Mouse (Mus musculus): ENCODE measurements around the gene Ttc17. TPM values are rescaled to one million over a fixed set of nuclear protein-coding genes. Genes with fewer than 3 reads are reported as not detected.

Ttc17 gene
- polyA plus RNA-seq (2015; fragmentation: Nextera tagmentation; extraction: Ambion mirVana) = 5.5 and 6.1 TPM in 2 replicates

- ATAC-seq (ENCODE audit: low read depth) (peak; percentile 99), DNase-seq (peak; percentile 87)
- peak within 1 kb of the TSS; percentile 86 for H3K4me2 ChIP-seq
- H3K36me3 ChIP-seq = peaks cover 11% of the 10 kb centered on the region
- H3K9me3 ChIP-seq (replicated peaks) = no peaks in the 10 kb centered on the region
- peaks cover 43% of the 10 kb centered on the region for H3K4me1 ChIP-seq (replicated peaks)
- H3K27ac ChIP-seq = peak within 1 kb of the TSS; percentile 79
- H3K4me3 ChIP-seq (replicated peaks) = peak within 1 kb of the TSS; percentile 96
- no peaks in the 10 kb centered on the region for H3K27me3 ChIP-seq
- peak within 1 kb of the TSS; percentile 93 for H3K9ac ChIP-seq
- under 1% methylated on average over 68 of the region's 77 CpGs for WGBS (ENCODE audit: insufficient replicate concordance)
Observed at GRCm38 (mm10) chr2:94406083-94406957, at the start of gene Ttc17. Gene Ttc17 (minus strand): TSS chr2:94406689.

GRCm38 (mm10) chr2:94449643-94450042, 43.2 kb upstream of the Ttc17 start:
- H3K36me3 ChIP-seq = no peaks in the 10 kb centered on the region
- no peak overlapping the region for H3K4me3 ChIP-seq (replicated peaks)
- H3K27me3 ChIP-seq = no peaks in the 10 kb centered on the region
- H3K9me3 ChIP-seq (replicated peaks) = no peaks in the 10 kb centered on the region
- DNase-seq (no peak), ATAC-seq (ENCODE audit: low read depth) (no peak)
- H3K27ac ChIP-seq = no peak overlapping the region
- WGBS (ENCODE audit: insufficient replicate concordance) = 63% methylated on average over 8 of the region's 8 CpGs
- no peak overlapping the region for H3K4me2 ChIP-seq
- H3K4me1 ChIP-seq (replicated peaks) = no peaks in the 10 kb centered on the region
- no peak overlapping the region for H3K9ac ChIP-seq

GRCm38 (mm10) chr2:94436952-94437351, 30.5 kb upstream of the Ttc17 start:
- H3K9me3 ChIP-seq (replicated peaks) = no peaks in the 10 kb centered on the region
- H3K36me3 ChIP-seq = no peaks in the 10 kb centered on the region
- ATAC-seq (ENCODE audit: low read depth) = peak; percentile 28
- no peak for DNase-seq
- peak overlapping the region; percentile 84 for H3K27ac ChIP-seq
- no peaks in the 10 kb centered on the region for H3K27me3 ChIP-seq
- peak overlapping the region; percentile 98 for H3K4me3 ChIP-seq (replicated peaks)
- peak overlapping the region; percentile 96 for H3K9ac ChIP-seq
- H3K4me2 ChIP-seq = peak overlapping the region; percentile 84
- under 1% methylated on average over 10 of the region's 10 CpGs for WGBS (ENCODE audit: insufficient replicate concordance)
- peaks cover 48% of the 10 kb centered on the region for H3K4me1 ChIP-seq (replicated peaks)

GRCm38 (mm10) chr2:94435481-94435880, 29.0 kb upstream of the Ttc17 start:
- Histone ChIP-seq H3K27me3 (no peaks in the 10 kb centered on the region), H3K4me1 (replicated peaks) (peaks cover 63% of the 10 kb centered on the region), H3K9me3 (replicated peaks) (no peaks in the 10 kb centered on the region), H3K9ac (peak overlapping the region; percentile 96), H3K4me2 (peak overlapping the region; percentile 84), H3K27ac (peak overlapping the region; percentile 84), H3K4me3 (replicated peaks) (peak overlapping the region; percentile 98), H3K36me3 (0 out of 2 replicates have a peak, but pooled peaks cover 6% of the 10 kb centered on the region)
- WGBS (ENCODE audit: insufficient replicate concordance) = 78% methylated on average over 7 of the region's 7 CpGs
- DNase-seq = no peak
- no peak for ATAC-seq (ENCODE audit: low read depth)

- no peak overlapping the region for H3K4me3 ChIP-seq (replicated peaks)
- DNase-seq (peak; percentile 25), ATAC-seq (ENCODE audit: low read depth) (0 out of 2 replicates have a peak, but pooled peaks have one; percentile 19)
- H3K27ac ChIP-seq = no peak overlapping the region
- H3K36me3 ChIP-seq = 0 out of 2 replicates have a peak, but pooled peaks cover 6% of the 10 kb centered on the region
- H3K27me3 ChIP-seq = no peaks in the 10 kb centered on the region
- peaks cover 63% of the 10 kb centered on the region for H3K4me1 ChIP-seq (replicated peaks)
- WGBS (ENCODE audit: insufficient replicate concordance) = 68% methylated on average over 1 of the region's 1 CpGs
- H3K9ac ChIP-seq = 0 out of 2 replicates have a peak overlapping the region, but pooled peaks have one; percentile 96
- H3K4me2 ChIP-seq = peak overlapping the region; percentile 84; the same call in 1 of the 2 replicates
- H3K9me3 ChIP-seq (replicated peaks) = no peaks in the 10 kb centered on the region
Observed at GRCm38 (mm10) chr2:94434833-94435232, 28.3 kb upstream of the Ttc17 start.

GRCm38 (mm10) chr2:94432214-94432613, 25.7 kb upstream of the Ttc17 start:
- DNase-seq (no peak), ATAC-seq (ENCODE audit: low read depth) (0 out of 2 replicates have a peak, but pooled peaks have one; percentile 20)
- Histone ChIP-seq H3K36me3 (peaks cover 17% of the 10 kb centered on the region), H3K4me3 (replicated peaks) (no peak overlapping the region), H3K4me1 (replicated peaks) (peaks cover 60% of the 10 kb centered on the region), H3K4me2 (peak overlapping the region; percentile 29; the same call in 1 of the 2 replicates), H3K9me3 (replicated peaks) (no peaks in the 10 kb centered on the region), H3K27ac (no peak overlapping the region), H3K27me3 (no peaks in the 10 kb centered on the region), H3K9ac (no peak overlapping the region)
- 22% methylated on average over 2 of the region's 2 CpGs for WGBS (ENCODE audit: insufficient replicate concordance)

- no peak overlapping the region for H3K4me2 ChIP-seq
- DNase-seq = no peak
- ATAC-seq (ENCODE audit: low read depth) = no peak
- no peak overlapping the region for H3K27ac ChIP-seq
- H3K4me3 ChIP-seq (replicated peaks) = no peak overlapping the region
- H3K9ac ChIP-seq = no peak overlapping the region
- H3K4me1 ChIP-seq (replicated peaks) = peaks cover 30% of the 10 kb centered on the region
- H3K36me3 ChIP-seq = peaks cover 54% of the 10 kb centered on the region
- H3K9me3 ChIP-seq (replicated peaks) = no peaks in the 10 kb centered on the region
- 93% methylated on average over 1 of the region's 1 CpGs for WGBS (ENCODE audit: insufficient replicate concordance)
- no peaks in the 10 kb centered on the region for H3K27me3 ChIP-seq
Observed at GRCm38 (mm10) chr2:94428456-94428855, 22.0 kb upstream of the Ttc17 start.

- no peak for DNase-seq
- Histone ChIP-seq H3K9me3 (replicated peaks) (no peaks in the 10 kb centered on the region), H3K9ac (peak overlapping the region; percentile 93), H3K4me2 (peak overlapping the region; percentile 86), H3K4me3 (replicated peaks) (peak overlapping the region; percentile 96), H3K4me1 (replicated peaks) (peaks cover 37% of the 10 kb centered on the region), H3K36me3 (peaks cover 20% of the 10 kb centered on the region), H3K27me3 (no peaks in the 10 kb centered on the region), H3K27ac (peak overlapping the region; percentile 79)
- no peak for ATAC-seq (ENCODE audit: low read depth)
- WGBS (ENCODE audit: insufficient replicate concordance) = 19% methylated on average over 3 of the region's 3 CpGs
Observed at GRCm38 (mm10) chr2:94407441-94407840, 952 bp upstream of the Ttc17 start.

- Histone ChIP-seq H3K9me3 (replicated peaks) (no peaks in the 10 kb centered on the region), H3K4me3 (replicated peaks) (peak overlapping the region; percentile 96), H3K27ac (peak overlapping the region; percentile 79), H3K36me3 (peaks cover 16% of the 10 kb centered on the region), H3K27me3 (no peaks in the 10 kb centered on the region), H3K4me2 (peak overlapping the region; percentile 86), H3K4me1 (replicated peaks) (peaks cover 39% of the 10 kb centered on the region), H3K9ac (peak overlapping the region; percentile 93)
- DNase-seq = peak; percentile 10
- no peak for ATAC-seq (ENCODE audit: low read depth)
- WGBS (ENCODE audit: insufficient replicate concordance) = under 1% methylated on average over 13 of the region's 13 CpGs
Observed at GRCm38 (mm10) chr2:94407021-94407420, 532 bp upstream of the Ttc17 start.

GRCm38 (mm10) chr2:94405397-94406082, 949 bp downstream of the Ttc17 start:
- WGBS (ENCODE audit: insufficient replicate concordance) = 9% methylated on average over 21 of the region's 21 CpGs
- DNase-seq = no peak
- peaks cover 48% of the 10 kb centered on the region for H3K4me1 ChIP-seq (replicated peaks)
- peak; percentile 1; the same call in 1 of the 2 replicates for ATAC-seq (ENCODE audit: low read depth)
- H3K9me3 ChIP-seq (replicated peaks) = no peaks in the 10 kb centered on the region
- H3K9ac ChIP-seq = peak overlapping the region; percentile 93
- peak overlapping the region; percentile 86 for H3K4me2 ChIP-seq
- peak overlapping the region; percentile 79 for H3K27ac ChIP-seq
- no peaks in the 10 kb centered on the region for H3K27me3 ChIP-seq
- H3K4me3 ChIP-seq (replicated peaks) = peak overlapping the region; percentile 96
- H3K36me3 ChIP-seq = peaks cover 3% of the 10 kb centered on the region

Measured in liver, embryonic 13.5 days (tissue).